Mouse (Mus musculus): Measurements from ENCODE around the gene Atp5j2. TPM values are rescaled to one million over a fixed set of nuclear protein-coding genes. Genes with fewer than 3 reads are reported as not detected.
A peak's percentile ranks its signal among the peaks of the same experiment; 100 is the strongest.

Gene Atp5j2
- polyA plus RNA-seq, 1 experiment: 8.3 TPM

DNA sequence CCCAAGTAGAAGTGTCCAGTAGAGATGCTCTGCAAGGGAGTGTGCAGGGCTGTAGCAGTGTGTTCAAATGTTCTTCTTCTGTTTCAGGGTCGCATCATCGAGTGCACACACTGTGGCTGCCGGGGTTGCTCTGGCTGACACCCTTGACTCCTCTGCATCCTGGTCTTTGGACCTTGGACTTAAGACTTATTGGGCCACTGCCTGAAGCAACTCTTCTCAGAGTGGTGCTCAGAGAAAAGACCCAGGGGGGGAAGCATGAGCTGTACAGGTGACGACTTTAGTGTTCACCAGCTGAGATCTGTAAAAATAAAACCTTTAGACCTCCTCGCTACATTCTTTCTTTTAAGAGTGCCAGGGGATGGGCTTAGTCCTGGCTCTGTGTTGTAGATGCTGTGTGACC, 44.1 kb downstream of the Atp5j2 start:
- Histone ChIP-seq H3K36me3 (ENCODE audit: control insufficient read depth) (peaks cover 99% of the 10 kb centered on the region), H3K4me1 (ENCODE audit: control insufficient read depth) (peaks cover 57% of the 10 kb centered on the region), H3K9me3 (ENCODE audit: control insufficient read depth, low read length) (no peaks in the 10 kb centered on the region), H3K4me3 (replicated peaks) (no peak overlapping the region), H3K27me3 (ENCODE audit: control insufficient read depth) (no peaks in the 10 kb centered on the region)
- no peak for TF ChIP-seq TAL1 (IDR thresholded peaks at IDR 0.05; ENCODE audit: low read length)
- no peak for TF ChIP-seq GATA1 (IDR thresholded peaks at IDR 0.05; ENCODE audit: low read length)

GRCm38 (mm10) chr5:145140611-145141010, 51.3 kb downstream of the Atp5j2 start:
- no peak for TF ChIP-seq TAL1 (IDR thresholded peaks at IDR 0.05; ENCODE audit: low read length)
- Histone ChIP-seq H3K36me3 (ENCODE audit: control insufficient read depth) (peaks cover 70% of the 10 kb centered on the region), H3K4me3 (replicated peaks) (peak overlapping the region; percentile 99), H3K4me1 (ENCODE audit: control insufficient read depth) (peaks cover 62% of the 10 kb centered on the region), H3K27me3 (ENCODE audit: control insufficient read depth) (no peaks in the 10 kb centered on the region), H3K9me3 (ENCODE audit: control insufficient read depth, low read length) (no peaks in the 10 kb centered on the region)

GRCm38 (mm10) chr5:145139571-145140519, 52.0 kb downstream of the Atp5j2 start, which contains the start of the genes Pdap1 and Bud31:
Pdap1 (minus strand) TSS chr5:145140238.
Bud31 (plus strand) TSS chr5:145140362.
- no peaks in the 10 kb centered on the region for H3K27me3 ChIP-seq (ENCODE audit: control insufficient read depth)
- H3K36me3 ChIP-seq (ENCODE audit: control insufficient read depth): peaks cover 70% of the 10 kb centered on the region
- no peaks in the 10 kb centered on the region for H3K9me3 ChIP-seq (ENCODE audit: control insufficient read depth, low read length)
- peak within 1 kb of the TSS; percentile 99 for H3K4me3 ChIP-seq (replicated peaks)
- TF ChIP-seq GATA1 (IDR thresholded peaks at IDR 0.05; ENCODE audit: low read length) (no peak), TAL1 (IDR thresholded peaks at IDR 0.05; ENCODE audit: low read length) (no peak)
- peaks cover 62% of the 10 kb centered on the region for H3K4me1 ChIP-seq (ENCODE audit: control insufficient read depth)

DNA sequence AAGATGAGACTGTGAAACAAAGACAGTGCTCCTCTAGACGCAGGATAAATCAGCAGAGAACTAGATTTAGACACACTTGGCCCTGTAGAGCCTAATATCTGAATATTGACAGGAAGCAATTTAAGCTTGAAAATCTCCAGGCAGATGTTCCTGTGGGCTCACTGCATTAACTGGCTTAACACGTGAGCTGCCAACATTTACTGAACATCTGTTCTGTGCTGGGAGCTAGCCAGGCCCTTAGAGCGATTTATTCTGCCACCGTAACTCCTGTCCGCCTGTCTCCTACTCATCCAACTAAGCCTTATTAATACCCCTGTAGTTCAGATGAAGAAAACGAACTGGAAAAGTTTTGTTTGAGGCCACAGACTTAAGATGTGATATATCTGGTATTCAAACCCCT, 53.0 kb downstream of the Atp5j2 start:
- peak overlapping the region; percentile 99 for H3K4me3 ChIP-seq (replicated peaks)
- H3K4me1 ChIP-seq (ENCODE audit: control insufficient read depth): peaks cover 62% of the 10 kb centered on the region
- TF ChIP-seq GATA1 (IDR thresholded peaks at IDR 0.05; ENCODE audit: low read length): no peak
- TF ChIP-seq TAL1 (IDR thresholded peaks at IDR 0.05; ENCODE audit: low read length): no peak
- H3K36me3 ChIP-seq (ENCODE audit: control insufficient read depth): peaks cover 70% of the 10 kb centered on the region
- H3K27me3 ChIP-seq (ENCODE audit: control insufficient read depth): no peaks in the 10 kb centered on the region
- no peaks in the 10 kb centered on the region for H3K9me3 ChIP-seq (ENCODE audit: control insufficient read depth, low read length)

Other genes with a start within 250 kb of the Atp5j2 start
- gene Smurf1, start 226.2 kb downstream of the Atp5j2 start, polyA plus RNA-seq (2012): 0.01 TPM in 2 replicates
- gene Gm4871, start 159.3 kb downstream of the Atp5j2 start, polyA plus RNA-seq (2012): not detected in 2 replicates
- not detected in 2 replicates for gene 1700018F24Rik, start 149.1 kb downstream of the Atp5j2 start, polyA plus RNA-seq (2012)
- 2.7 and 3.0 TPM in 2 replicates for gene Arpc1a, start 108.2 kb downstream of the Atp5j2 start, polyA plus RNA-seq (2012)
- not detected in 2 replicates for gene Kpna7, start 108.0 kb downstream of the Atp5j2 start, polyA plus RNA-seq (2012)
- gene Arpc1b, start 77.8 kb downstream of the Atp5j2 start, polyA plus RNA-seq (2012): 5.7 and 6.2 TPM in 2 replicates
- 23.4 and 39.5 TPM in 2 replicates for gene Pdap1, start 51.8 kb downstream of the Atp5j2 start, polyA plus RNA-seq (2012)
- gene Bud31, start 51.7 kb downstream of the Atp5j2 start, polyA plus RNA-seq (2012): 2.2 and 3.0 TPM in 2 replicates
- 1.1 and 1.3 TPM in 2 replicates for gene Ptcd1, start 25.0 kb downstream of the Atp5j2 start, polyA plus RNA-seq (2012)
- 7.8 and 8.9 TPM in 2 replicates for gene Cpsf4, start 24.8 kb downstream of the Atp5j2 start, polyA plus RNA-seq (2012)
- gene Zkscan14, start 9.8 kb upstream of the Atp5j2 start, polyA plus RNA-seq (2012): 1.3 and 2.0 TPM in 2 replicates
- 0.13 and 0.15 TPM in 2 replicates for gene Zkscan5, start 12.5 kb upstream of the Atp5j2 start, polyA plus RNA-seq (2012)
- gene Zfp655, start 39.7 kb upstream of the Atp5j2 start, polyA plus RNA-seq (2012): 0.87 and 1.1 TPM in 2 replicates
- 1.3 and 1.7 TPM in 2 replicates for gene Zscan25, start 88.4 kb upstream of the Atp5j2 start, polyA plus RNA-seq (2012)
- gene Cyp3a57, start 153.2 kb upstream of the Atp5j2 start, polyA plus RNA-seq (2012): not detected in 2 replicates